Mouse (Mus musculus) C2C12 (cell line): ENCODE measurements around the gene B4galt1. TPM values are rescaled to one million over a fixed set of nuclear protein-coding genes. Genes with fewer than 3 reads are reported as not detected.

Source experiments
- H3K27me3 ChIP-seq: one replicate; pipeline ENCODE4 v1.6.1; 2011; ENCODE audit not compliant: control insufficient read depth, insufficient read depth, insufficient read length
- H3K36me3 ChIP-seq: one replicate; pipeline ENCODE4 v1.6.1; 2011; ENCODE audit not compliant: control insufficient read depth, insufficient read depth
- H3K4me3 ChIP-seq: one replicate; pipeline ENCODE4 v1.5.1; 2011; ENCODE audit warnings: mild to moderate bottlenecking, control low read depth; ENCODE audit not compliant: poor library complexity, insufficient read depth, severe bottlenecking
- H3K79me2 ChIP-seq: one replicate; pipeline ENCODE4 v1.6.1; 2011; ENCODE audit not compliant: control insufficient read depth, insufficient read depth
- H3K79me3 ChIP-seq: one replicate; pipeline ENCODE4 v1.6.1; 2011; ENCODE audit warnings: low read depth, control low read depth
- H3ac ChIP-seq: one replicate; pipeline ENCODE3; 2011; ENCODE audit warnings: low read depth; ENCODE audit not compliant: control insufficient read depth, insufficient read length
- CEBPB ChIP-seq: IDR thresholded peaks from one replicate; pipeline ENCODE4 v1.6.1; 2011; ENCODE audit warnings: low read depth, mild to moderate bottlenecking, control low read depth, moderate library complexity
- CTCF ChIP-seq: IDR thresholded peaks from one replicate; pipeline ENCODE4 v1.5.1; 2011; ENCODE audit not compliant: control insufficient read depth, insufficient read depth, insufficient read length
- FOSL1 ChIP-seq: IDR thresholded peaks from one replicate; pipeline ENCODE4 v1.8.0; 2011; ENCODE audit warnings: mild to moderate bottlenecking, low read length; ENCODE audit not compliant: poor library complexity, insufficient read depth, severe bottlenecking
- MAX ChIP-seq: IDR thresholded peaks from one replicate; pipeline ENCODE4 v1.6.1; 2011; ENCODE audit warnings: mild to moderate bottlenecking, control low read depth
- MYOD1 ChIP-seq: IDR thresholded peaks from one replicate; pipeline ENCODE4 v1.6.1; 2011; ENCODE audit warnings: low read depth; ENCODE audit not compliant: control insufficient read depth, insufficient read length
- MYOG ChIP-seq: IDR thresholded peaks from one replicate; pipeline ENCODE4 v1.6.1; 2011; ENCODE audit not compliant: control insufficient read depth, insufficient read length; ENCODE audit errors: extremely low read depth
- USF1 ChIP-seq: IDR thresholded peaks from one replicate; pipeline ENCODE4 v1.6.1; 2011; ENCODE audit warnings: low read depth, mild to moderate bottlenecking, control low read depth, moderate library complexity
- polyA plus RNA-seq: library from polyadenylated mRNA; unstranded; fragments of >200 nt; fragmentation: generic; extraction: Trizol; gene quantifications from one replicate; pipeline ENCODE4 v1.2.1, GENCODE M21; 2012; ENCODE audit warnings: missing spikeins

The B4galt1 gene
- polyA plus RNA-seq, 1 experiment = 42.2 TPM

DNA sequence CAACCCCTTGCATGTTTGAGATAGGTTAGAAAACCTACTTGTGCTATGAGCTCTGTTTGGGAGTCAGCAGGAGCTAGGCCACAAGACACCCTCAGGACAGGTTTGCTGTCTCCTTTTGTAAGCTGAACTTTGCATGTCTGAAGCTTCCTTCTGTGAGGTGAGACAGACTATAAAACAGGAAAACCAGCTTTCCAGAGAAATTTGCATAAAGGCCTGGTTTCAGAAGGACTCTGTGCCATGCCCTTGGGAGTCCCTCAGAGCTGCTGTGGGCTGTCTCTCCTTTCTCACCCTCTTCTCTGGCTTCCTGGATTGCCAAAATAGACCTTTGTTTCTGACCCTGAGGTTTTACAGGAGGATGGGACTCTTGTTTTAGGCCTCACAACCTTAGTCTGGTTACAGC, 59.5 kb downstream of the B4galt1 start:
- Histone ChIP-seq H3K4me3 (no peak overlapping the region), H3K27me3 (no peaks in the 10 kb centered on the region)

DNA sequence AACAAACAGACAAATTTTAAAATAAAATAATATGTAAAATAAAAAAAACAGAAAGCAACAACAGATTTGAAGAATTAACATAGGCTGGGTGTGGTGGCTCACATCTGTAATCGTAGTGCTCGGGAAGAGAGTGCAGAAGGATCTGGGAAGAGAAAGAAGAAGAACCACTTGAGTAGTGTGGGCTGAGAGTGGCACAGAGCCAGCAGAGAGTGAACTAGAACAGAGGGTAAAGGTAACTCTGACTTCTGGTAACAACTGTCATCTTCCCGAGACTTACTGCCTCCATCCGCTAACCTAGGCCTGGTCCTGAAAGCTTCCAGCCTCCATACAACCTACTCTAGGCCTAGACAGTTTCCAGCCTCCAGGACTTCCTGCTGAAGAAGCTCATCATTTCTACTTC, 62.6 kb downstream of the B4galt1 start:
- TF ChIP-seq CEBPB (no peak), MYOG (no peak), MYOD1 (no peak), CTCF (no peak), MAX (no peak), FOSL1 (no peak)
- H3K79me3 ChIP-seq = no peaks in the 10 kb centered on the region

More for the DNA sequence above, 59.5 kb downstream of the B4galt1 start:
- no peaks in the 10 kb centered on the region for H3K79me2 ChIP-seq
- H3ac ChIP-seq = no peak overlapping the region
- H3K36me3 ChIP-seq = peaks cover 6% of the 10 kb centered on the region
- TF ChIP-seq MYOD1 (no peak), USF1 (no peak), MYOG (no peak), CTCF (no peak), FOSL1 (no peak), CEBPB (no peak), MAX (no peak)
- no peaks in the 10 kb centered on the region for H3K79me3 ChIP-seq

DNA sequence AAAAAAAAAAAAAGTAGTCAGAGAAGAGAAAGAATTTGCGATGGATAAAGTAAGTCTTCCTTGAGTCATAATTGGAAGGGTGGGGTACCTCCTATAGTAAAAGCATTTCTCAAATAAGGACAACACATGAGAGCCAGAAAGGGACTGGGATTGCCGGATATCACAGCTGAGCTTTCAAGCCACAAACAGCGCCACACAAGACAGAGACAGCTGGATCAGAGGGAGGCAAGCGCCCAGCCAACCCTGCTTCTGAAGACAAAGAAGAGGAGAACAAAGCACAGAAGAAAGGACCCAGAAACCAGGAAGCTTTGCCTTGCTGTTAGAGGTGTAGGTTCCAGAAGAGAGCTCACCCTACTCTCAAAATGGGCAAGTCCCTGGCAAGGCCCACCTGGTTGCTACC, 67.2 kb downstream of the B4galt1 start:
- no peaks in the 10 kb centered on the region for H3K36me3 ChIP-seq
- no peak overlapping the region for H3K4me3 ChIP-seq
- H3K79me3 ChIP-seq = no peaks in the 10 kb centered on the region
- TF ChIP-seq FOSL1 (no peak), USF1 (no peak), CEBPB (no peak), MYOG (no peak), MYOD1 (no peak), CTCF (no peak), MAX (no peak)
- H3K79me2 ChIP-seq = no peaks in the 10 kb centered on the region
- no peaks in the 10 kb centered on the region for H3K27me3 ChIP-seq
- H3ac ChIP-seq = no peak overlapping the region

More for the DNA sequence above, 62.6 kb downstream of the B4galt1 start:
- H3K79me2 ChIP-seq = no peaks in the 10 kb centered on the region
- no peaks in the 10 kb centered on the region for H3K27me3 ChIP-seq
- H3ac ChIP-seq = no peak overlapping the region
- no peak overlapping the region for H3K4me3 ChIP-seq
- H3K36me3 ChIP-seq = no peaks in the 10 kb centered on the region

DNA sequence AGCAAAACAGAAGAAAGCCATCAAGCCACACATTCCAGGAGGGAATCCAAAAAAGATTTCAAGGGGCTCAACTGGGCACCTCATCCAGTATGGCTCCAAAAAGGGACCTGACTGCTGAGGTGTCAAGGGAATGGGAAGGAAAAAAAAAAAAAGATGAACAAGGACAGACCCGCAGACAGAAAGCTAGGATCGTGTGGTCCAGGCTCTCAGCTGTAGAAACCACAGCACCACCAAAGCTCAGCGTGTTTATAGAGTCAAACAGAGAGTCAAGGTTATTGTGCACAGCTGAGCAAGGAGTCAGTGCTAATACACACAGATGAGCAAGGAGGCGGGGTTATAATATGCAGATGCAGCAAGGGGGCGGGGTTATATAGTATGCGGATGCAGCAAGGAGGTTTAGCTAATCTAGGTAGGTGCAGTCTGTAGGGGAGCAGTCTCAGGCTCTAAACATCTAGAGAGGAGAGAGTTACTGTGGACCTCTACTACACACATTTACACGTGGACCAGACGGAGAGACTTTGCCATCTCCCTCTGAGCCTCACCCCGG, 68.1 kb downstream of the B4galt1 start:
- no peaks in the 10 kb centered on the region for H3K36me3 ChIP-seq
- no peaks in the 10 kb centered on the region for H3K27me3 ChIP-seq
- no peak overlapping the region for H3ac ChIP-seq
- no peak overlapping the region for H3K4me3 ChIP-seq
- TF ChIP-seq MYOG = no peak
- TF ChIP-seq MAX = no peak
- no peak for TF ChIP-seq FOSL1
- no peak for TF ChIP-seq CEBPB
- TF ChIP-seq MYOD1 = no peak
- no peak for TF ChIP-seq CTCF
- TF ChIP-seq USF1 = no peak
- no peaks in the 10 kb centered on the region for H3K79me3 ChIP-seq
- no peaks in the 10 kb centered on the region for H3K79me2 ChIP-seq

DNA sequence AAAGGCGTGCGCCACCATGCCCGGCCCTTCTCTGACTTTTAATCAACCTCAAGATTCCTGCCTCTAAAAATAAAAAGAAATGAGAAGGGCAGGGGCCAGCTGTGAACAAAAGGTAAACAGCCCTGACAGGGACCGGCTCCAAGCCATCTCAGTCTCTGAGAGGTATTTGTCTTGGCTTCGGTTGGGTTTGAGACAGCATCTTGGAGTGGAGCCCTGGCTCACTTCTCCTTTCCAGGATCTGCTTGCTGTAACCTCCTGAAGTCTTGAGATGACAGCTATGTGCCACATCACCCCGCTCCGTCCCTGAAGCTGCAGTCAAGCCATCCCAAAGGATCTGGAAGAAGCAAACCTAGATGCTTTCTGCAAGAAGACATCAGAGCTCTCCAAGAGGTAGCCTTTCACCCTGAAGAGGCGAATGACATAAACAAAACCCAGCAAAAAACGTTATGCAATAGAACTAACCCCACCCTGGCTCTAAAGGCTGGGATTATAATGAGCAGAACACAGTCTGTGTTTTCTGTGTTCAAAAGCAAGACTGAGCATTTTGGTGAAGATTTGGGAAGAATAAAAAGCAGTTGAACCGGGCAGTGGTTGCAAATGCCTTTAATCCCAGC, 69.1 kb downstream of the B4galt1 start:
- Histone ChIP-seq H3K36me3 (no peaks in the 10 kb centered on the region), H3ac (no peak overlapping the region), H3K4me3 (no peak overlapping the region), H3K79me3 (no peaks in the 10 kb centered on the region), H3K27me3 (no peaks in the 10 kb centered on the region), H3K79me2 (no peaks in the 10 kb centered on the region)
- TF ChIP-seq MAX (no peak), FOSL1 (no peak), MYOD1 (no peak), CEBPB (no peak), USF1 (no peak), CTCF (no peak), MYOG (no peak)

DNA sequence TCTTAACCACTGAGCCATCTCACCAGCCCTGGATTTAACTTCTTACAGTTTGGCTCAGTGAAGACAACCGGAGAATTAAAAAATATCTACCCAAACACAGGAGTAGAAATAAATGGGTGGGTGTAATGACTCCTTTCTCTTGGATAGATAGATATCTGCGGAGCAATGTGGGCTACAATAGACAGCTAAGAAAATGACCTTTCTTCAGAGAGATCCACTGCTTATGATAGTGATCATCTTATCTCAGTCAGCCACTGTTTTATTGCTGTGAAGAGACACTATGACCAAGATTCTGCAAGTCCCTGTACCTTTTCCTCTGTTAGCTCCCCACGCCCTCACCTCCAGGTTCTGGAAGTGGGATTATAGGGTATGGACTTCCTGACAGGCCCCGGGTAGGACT, 70.8 kb downstream of the B4galt1 start:
- Histone ChIP-seq H3K27me3 (no peaks in the 10 kb centered on the region), H3K79me3 (no peaks in the 10 kb centered on the region), H3K36me3 (no peaks in the 10 kb centered on the region), H3K4me3 (no peak overlapping the region), H3ac (no peak overlapping the region), H3K79me2 (no peaks in the 10 kb centered on the region)
- TF ChIP-seq CTCF (no peak), MYOG (no peak), USF1 (no peak), FOSL1 (no peak), CEBPB (no peak), MAX (no peak), MYOD1 (no peak)
